In the genomic region with DNA sequence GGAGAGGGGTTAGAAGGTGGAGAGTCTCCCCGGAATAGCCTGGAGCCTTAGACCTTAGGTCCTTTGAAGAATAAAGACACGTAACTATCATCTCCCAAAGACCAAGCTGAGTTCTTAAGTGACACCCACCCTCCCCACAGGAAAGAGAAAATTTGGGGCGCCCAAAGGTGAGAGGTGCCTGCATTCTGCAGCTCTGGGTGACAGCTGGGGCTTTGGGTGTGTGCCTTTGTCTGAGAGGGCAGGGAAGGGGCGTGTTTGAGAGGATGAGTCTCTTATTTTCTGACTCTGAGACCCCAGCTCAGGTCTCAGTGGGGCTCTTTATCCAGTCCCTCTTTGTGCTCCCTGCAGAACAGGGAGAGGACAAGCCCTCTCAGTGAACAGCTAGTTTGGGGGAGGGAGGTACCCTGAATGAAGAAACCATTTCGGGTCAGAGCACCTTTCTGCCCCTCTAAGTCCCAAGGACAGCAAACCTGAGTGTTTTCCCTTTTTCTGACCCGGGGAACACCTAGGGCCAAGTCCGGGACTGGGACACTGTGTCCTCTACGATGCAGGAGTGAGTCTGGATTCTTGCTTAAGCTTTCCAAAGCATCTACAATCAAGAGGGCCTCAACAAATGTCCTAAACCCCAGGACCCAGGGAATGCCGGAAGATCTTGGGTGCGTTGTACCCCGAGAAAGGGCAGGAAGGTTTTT, we compare ENCODE assay signal across 8 mouse cellular contexts. TPM values are rescaled to one million over a fixed set of nuclear protein-coding genes. Genes with fewer than 3 reads are reported as not detected.
A peak's percentile ranks its signal among the peaks of the same experiment; 100 is the strongest.
DNase-seq lines count a peak whose midpoint lies in the region; ATAC-seq and TF ChIP-seq lines count a peak whose summit lies in the region.

No protein-coding gene starts in this region.

- no peaks in the 10 kb centered on the region for H3K9me3 ChIP-seq in heart, embryonic 10.5 days
- no peaks in the 10 kb centered on the region for H3K9me3 ChIP-seq in MEL (replicated peaks; ENCODE audit: insufficient read depth, low read length)
- H3K9me3 ChIP-seq in hindbrain, embryonic 13.5 days = no peaks in the 10 kb centered on the region
- no peaks in the 10 kb centered on the region for H3K9me3 ChIP-seq in midbrain, postnatal 0 days (ENCODE audit: low read length)

- peak overlapping the region; percentile 93 for H3K27ac ChIP-seq in heart, embryonic 10.5 days
- no peak overlapping the region for H3K27ac ChIP-seq in MEL (ENCODE audit: control insufficient read depth, low read depth, low read length)
- H3K27ac ChIP-seq in hindbrain, embryonic 13.5 days = peak overlapping the region; percentile 99
- peak overlapping the region; percentile 98 for H3K27ac ChIP-seq in midbrain, postnatal 0 days (ENCODE audit: low read depth, low read length)

- intact Hi-C loops in heart, postnatal 14 days (cut with DNase I) = no loop called here

- no peak for TF ChIP-seq POLR2A in MEL (IDR thresholded peaks at IDR 0.05; ENCODE audit: control insufficient read depth in 1 of 2, insufficient read depth in 1 of 2, low read depth in 1 of 2, low read length in 2 of 2, poor library complexity in 1 of 2)

- TF ChIP-seq RAD21 in MEL (IDR thresholded peaks at IDR 0.05; ENCODE audit: low read depth, low read length) = no peak

- peaks cover 29% of the 10 kb centered on the region for H3K36me3 ChIP-seq in heart, embryonic 10.5 days
- H3K36me3 ChIP-seq in MEL (ENCODE audit: control insufficient read depth in 1 of 2, insufficient read depth in 2 of 2, low read length in 2 of 2) = peaks cover 0 to 5% of the 10 kb centered on the region in 2 experiments; a peak in 2 of 4 replicates
- peaks cover 34% of the 10 kb centered on the region for H3K36me3 ChIP-seq in hindbrain, embryonic 13.5 days
- peaks cover 10% of the 10 kb centered on the region; the same call in 1 of the 2 replicates for H3K36me3 ChIP-seq in midbrain, postnatal 0 days (ENCODE audit: insufficient read depth, low read length)

- H3K9ac ChIP-seq in MEL (ENCODE audit: control insufficient read depth, low read depth, low read length, poor library complexity, severe bottlenecking) = peak overlapping the region; percentile 72
- peak overlapping the region; percentile 100 for H3K9ac ChIP-seq in hindbrain, embryonic 13.5 days
- peak overlapping the region; percentile 100 for H3K9ac ChIP-seq in midbrain, postnatal 0 days (replicated peaks; ENCODE audit: low read length, poor library complexity, severe bottlenecking)

- TF ChIP-seq CTCF in MEL (IDR thresholded peaks at IDR 0.05 in 2 of 3, conservative IDR thresholded peaks at IDR 0.05 in 1 of 3; ENCODE audit: control insufficient read depth in 1 of 3, insufficient read depth in 1 of 3, low read depth in 2 of 3, low read length in 3 of 3, poor library complexity in 1 of 3, severe bottlenecking in 1 of 3) = no peak
- TF ChIP-seq CTCF in midbrain, postnatal 0 days (IDR thresholded peaks at IDR 0.05) = no peak

- TF ChIP-seq EP300 in MEL (IDR thresholded peaks at IDR 0.05; ENCODE audit: low read depth in 1 of 2, low read length in 2 of 2) = no peak

- peaks cover 43% of the 10 kb centered on the region for H3K27me3 ChIP-seq in heart, embryonic 10.5 days (ENCODE audit: insufficient read depth, poor library complexity, severe bottlenecking)
- H3K27me3 ChIP-seq in MEL (ENCODE audit: control insufficient read depth in 1 of 2, insufficient read depth in 2 of 2, low read length in 2 of 2) = peaks cover 7 to 11% of the 10 kb centered on the region in 2 experiments
- peaks cover 11% of the 10 kb centered on the region; the same call in 1 of the 2 replicates for H3K27me3 ChIP-seq in hindbrain, embryonic 13.5 days
- H3K27me3 ChIP-seq in midbrain, postnatal 0 days (ENCODE audit: insufficient read depth, low read length) = no peaks in the 10 kb centered on the region

- peak overlapping the region; percentile 100 for H3K4me2 ChIP-seq in hindbrain, embryonic 13.5 days
- H3K4me2 ChIP-seq in midbrain, postnatal 0 days (ENCODE audit: low read depth, low read length, poor library complexity, severe bottlenecking) = peak overlapping the region; percentile 99

- no peak for ATAC-seq in hindbrain, embryonic 13.5 days (ENCODE audit: low FRiP score)
- no peak for ATAC-seq in midbrain, postnatal 0 days (ENCODE audit: low FRiP score)

- peaks cover 3% of the 10 kb centered on the region; the same call in 1 of the 2 replicates for H3K79me2 ChIP-seq in MEL (ENCODE audit: control insufficient read depth, insufficient read depth, low read length, poor library complexity)

- H3K4me1 ChIP-seq in heart, embryonic 10.5 days = peaks cover 34% of the 10 kb centered on the region
- peaks cover 0 to 11% of the 10 kb centered on the region in 2 experiments; a peak in 2 of 4 replicates for H3K4me1 ChIP-seq in MEL (ENCODE audit: control insufficient read depth in 1 of 2, insufficient read depth in 2 of 2, low read length in 2 of 2)
- peaks cover 59% of the 10 kb centered on the region for H3K4me1 ChIP-seq in hindbrain, embryonic 13.5 days (replicated peaks)
- peaks cover 42% of the 10 kb centered on the region for H3K4me1 ChIP-seq in midbrain, postnatal 0 days (ENCODE audit: insufficient read depth, low read length)

- peak overlapping the region; percentile 88 for H3K4me3 ChIP-seq in heart, embryonic 10.5 days
- peak overlapping the region; percentile 61 to 68 for H3K4me3 ChIP-seq in MEL (ENCODE audit: control insufficient read depth in 1 of 2, insufficient read depth in 1 of 2, low read depth in 2 of 2, low read length in 2 of 2)
- peak overlapping the region; percentile 99 for H3K4me3 ChIP-seq in hindbrain, embryonic 13.5 days
- H3K4me3 ChIP-seq in midbrain, postnatal 0 days (ENCODE audit: low read depth, low read length) = peak overlapping the region; percentile 97

- no peak for DNase-seq in heart, embryonic 10.5 days (ENCODE audit: low spot score)
- no peak for DNase-seq in heart, postnatal 14 days
- DNase-seq in MEL (ENCODE audit: low read depth, low spot score) = peak; percentile 13
- DNase-seq in midbrain, postnatal 0 days (ENCODE audit: low spot score) = no peak
- no peak for DNase-seq in frontal cortex, adult 2 months (ENCODE audit: extremely low spot score in 1 of 2, low spot score in 1 of 2)
- no peak for DNase-seq in right cerebral cortex, postnatal 14 days
- no peak for DNase-seq in layer of hippocampus, postnatal 36 days

- 22% methylated on average over 11 of the region's 11 CpGs for WGBS in heart, embryonic 10.5 days
- 7% methylated on average over 11 of the region's 11 CpGs for WGBS in hindbrain, embryonic 13.5 days
- WGBS in midbrain, postnatal 0 days = 8% methylated on average over 11 of the region's 11 CpGs

TF ChIP-seq in MEL, 35 proteins besides CTCF, POLR2A, EP300 and RAD21:
- TF ChIP-seq UBTF (IDR thresholded peaks at IDR 0.05; ENCODE audit: borderline replicate concordance, insufficient read depth, low read depth, low read length) (no peak), MEF2A (IDR thresholded peaks at IDR 0.05; ENCODE audit: extremely low read depth, insufficient replicate concordance, low read depth, low read length, poor library complexity, severe bottlenecking) (no peak), NRF1 (IDR thresholded peaks at IDR 0.05; ENCODE audit: insufficient read depth, low read depth, low read length, poor library complexity, severe bottlenecking) (no peak), CHD1 (IDR thresholded peaks at IDR 0.05; ENCODE audit: low read depth, low read length) (no peak), ZNF384 (IDR thresholded peaks at IDR 0.05; ENCODE audit: low read depth, low read length) (no peak), SMC3 (IDR thresholded peaks at IDR 0.05; ENCODE audit: low read depth, low read length) (no peak), SIN3A (IDR thresholded peaks at IDR 0.05; ENCODE audit: low read length) (no peak), ZKSCAN1 (IDR thresholded peaks at IDR 0.05; ENCODE audit: low read depth, low read length) (no peak), GATA1 (IDR thresholded peaks at IDR 0.05; ENCODE audit: low read depth, low read length) (no peak), CHD2 (IDR thresholded peaks at IDR 0.05; ENCODE audit: low read length) (no peak), ETS1 (IDR thresholded peaks at IDR 0.05; ENCODE audit: low read depth, low read length) (no peak), POLR2AphosphoS2 (IDR thresholded peaks at IDR 0.05; ENCODE audit: low read length) (no peak), KAT2A (conservative IDR thresholded peaks at IDR 0.05; ENCODE audit: low read depth, low read length) (no peak), MXI1 (IDR thresholded peaks at IDR 0.05; ENCODE audit: low read depth, low read length) (no peak), HCFC1 (IDR thresholded peaks at IDR 0.05; ENCODE audit: low read depth, low read length) (no peak), ZMIZ1 (IDR thresholded peaks at IDR 0.05; ENCODE audit: low read depth, low read length) (no peak)
TF ChIP-seq in MEL: peak in this region for 0.

RNA-seq across cellular contexts. Expression of gene Sbk1, which starts 1.1 kb away (rescaled TPM):
- 16.3 and 33.5 TPM in 2 replicates for polyA plus RNA-seq in heart, embryonic 10.5 days (2016; fragmentation: Nextera tagmentation; extraction: Ambion mirVana)
- 10 to 100 TPM; 77.7 to 82.2 TPM for total RNA-seq in heart, postnatal 14 days (2021)
- 3.4 and 3.9 TPM in 2 replicates for total RNA-seq in MEL (2012; rRNA removed)
- 1 to 10 TPM in 1 of 2 experiments, not detected in 1; 5.4 TPM for polyA plus RNA-seq in MEL (2012; ENCODE audit: insufficient read depth in 1 of 2, insufficient read length in 2 of 2, low read depth in 1 of 2, low replicate concordance in 2 of 2, missing spikeins in 1 of 2)
- polyA plus RNA-seq in hindbrain, embryonic 13.5 days (2015; fragmentation: Nextera tagmentation; extraction: Ambion mirVana) = 248 and 253 TPM in 2 replicates
- total RNA-seq in midbrain, postnatal 0 days (2014; rRNA removed) = 535 and 557 TPM in 2 replicates
- polyA plus RNA-seq in midbrain, postnatal 0 days (2015; fragmentation: Nextera tagmentation; extraction: Ambion mirVana) = 183 and 184 TPM in 2 replicates
- 54.4 and 56.0 TPM in 2 replicates for polyA plus RNA-seq in frontal cortex, adult 2 months (2012; rRNA removed)
- 10 to 100 TPM; 90.8 to 93.6 TPM for total RNA-seq in layer of hippocampus, postnatal 36 days (2021)
